Mouse (Mus musculus) heart, postnatal 0 days (tissue): ENCODE data around the gene Cpd.

Experiments
- CTCF ChIP-seq: IDR thresholded peaks from 2 replicates; pipeline ENCODE4 v1.5.1; 2016; ENCODE audit warnings: antibody characterized with exemption, control low read depth, low read depth
- EP300 ChIP-seq: IDR thresholded peaks from 2 replicates; pipeline ENCODE4 v1.6.1; 2016; ENCODE audit warnings: antibody characterized with exemption, low read depth

- TF ChIP-seq CTCF (no peak), EP300 (no peak)
Measured at GRCm38 (mm10) chr11:76824885-76825265, 21.9 kb downstream of the Cpd start.
